Mouse (Mus musculus) left cerebral cortex, postnatal 25 days (tissue): ENCODE measurements at regions not wholly inside any gene's neighbourhood (a gene's known extent, or its start where the extent isn't known, plus 50 kb on each side); places are given as distances from the start of the nearest gene placed in this dataset.

Experiments used
- DNase-seq, 2 experiments: peaks; one replicate each; pipeline ENCODE4 v3.0.0; 2022; ENCODE audit warnings: low spot score in 2 of 2, mixed read lengths in 1 of 2
- intact Hi-C: fragments of 180-260 bp; cut with DNase I; formaldehyde crosslinking; loops from one replicate; pipeline ENCODE4 v1.15.1; 2025

- intact Hi-C loops = loop anchor here (5.0 kb wide), 1 partner anchor 205 kb away; the partner anchor contains the start of gene Frmd6
- no peak for DNase-seq
Observed at GRCm38 (mm10) chr12:70622019-70622418, 169.1 kb downstream of the Tmx1 start.

DNA sequence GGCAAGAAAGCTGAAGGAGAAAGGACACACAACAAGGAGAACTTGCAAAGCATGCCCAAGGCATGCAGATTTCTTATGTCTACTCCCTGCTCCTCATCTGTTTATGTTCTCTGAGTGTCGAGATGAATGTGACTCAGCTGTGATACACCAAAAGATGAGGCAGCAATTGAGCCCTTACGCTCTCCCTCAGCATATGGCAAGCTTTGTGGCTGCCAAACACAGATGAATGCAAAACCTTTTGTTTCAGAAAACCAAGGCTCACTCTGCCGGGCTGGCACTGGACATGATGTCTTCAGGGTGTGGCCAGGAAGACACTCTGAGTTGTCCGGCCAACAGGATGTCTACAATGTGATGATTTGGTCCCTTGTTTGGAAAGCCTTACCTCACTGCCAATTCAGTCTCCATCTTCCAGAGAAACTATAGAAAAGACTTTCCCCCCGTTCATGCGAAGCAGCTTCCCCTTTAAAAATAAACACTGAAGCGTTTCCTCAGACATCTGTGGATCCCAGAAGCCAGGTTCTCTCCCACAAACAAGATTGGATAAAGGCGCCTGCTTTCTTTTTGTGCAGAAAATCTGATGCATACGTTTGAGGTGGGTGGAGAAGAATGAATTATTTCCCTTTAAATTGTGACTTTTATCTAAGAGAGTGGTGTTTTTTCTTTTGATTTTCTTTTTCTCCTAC lies 171.5 kb downstream of the Tmx1 start:
- DNase-seq = peak; percentile 65 to 89
- intact Hi-C loops = loop anchor here (1.0 to 5.0 kb wide), 4 partner anchors 74 to 203 kb away; partner anchors contain the start of gene Frmd6

DNA sequence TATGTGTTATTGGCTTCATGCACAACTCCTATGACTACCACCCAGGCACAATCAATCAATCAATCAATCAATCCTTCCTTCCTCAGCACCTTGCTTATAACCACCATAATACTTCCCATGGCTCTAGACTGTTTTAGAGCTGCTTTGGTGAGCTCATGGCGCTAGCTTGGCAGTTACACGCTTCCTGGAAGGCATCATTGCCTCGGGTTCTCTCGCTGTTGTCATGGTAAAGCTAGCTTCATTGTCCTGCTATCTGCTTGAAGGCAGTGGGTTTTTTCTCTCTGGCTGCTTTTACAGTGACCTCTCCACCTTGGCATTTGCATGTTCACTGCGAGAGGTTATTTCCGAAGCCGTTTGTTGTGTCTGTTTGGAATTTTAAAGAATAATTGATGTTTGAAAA lies 174.7 kb downstream of the Tmx1 start:
- DNase-seq = peak in 1 of 2 experiments; percentile 14
- intact Hi-C loops = loop anchor here (2.0 kb wide), 1 partner anchor 59 kb away; no protein-coding TSS in a partner anchor

DNA sequence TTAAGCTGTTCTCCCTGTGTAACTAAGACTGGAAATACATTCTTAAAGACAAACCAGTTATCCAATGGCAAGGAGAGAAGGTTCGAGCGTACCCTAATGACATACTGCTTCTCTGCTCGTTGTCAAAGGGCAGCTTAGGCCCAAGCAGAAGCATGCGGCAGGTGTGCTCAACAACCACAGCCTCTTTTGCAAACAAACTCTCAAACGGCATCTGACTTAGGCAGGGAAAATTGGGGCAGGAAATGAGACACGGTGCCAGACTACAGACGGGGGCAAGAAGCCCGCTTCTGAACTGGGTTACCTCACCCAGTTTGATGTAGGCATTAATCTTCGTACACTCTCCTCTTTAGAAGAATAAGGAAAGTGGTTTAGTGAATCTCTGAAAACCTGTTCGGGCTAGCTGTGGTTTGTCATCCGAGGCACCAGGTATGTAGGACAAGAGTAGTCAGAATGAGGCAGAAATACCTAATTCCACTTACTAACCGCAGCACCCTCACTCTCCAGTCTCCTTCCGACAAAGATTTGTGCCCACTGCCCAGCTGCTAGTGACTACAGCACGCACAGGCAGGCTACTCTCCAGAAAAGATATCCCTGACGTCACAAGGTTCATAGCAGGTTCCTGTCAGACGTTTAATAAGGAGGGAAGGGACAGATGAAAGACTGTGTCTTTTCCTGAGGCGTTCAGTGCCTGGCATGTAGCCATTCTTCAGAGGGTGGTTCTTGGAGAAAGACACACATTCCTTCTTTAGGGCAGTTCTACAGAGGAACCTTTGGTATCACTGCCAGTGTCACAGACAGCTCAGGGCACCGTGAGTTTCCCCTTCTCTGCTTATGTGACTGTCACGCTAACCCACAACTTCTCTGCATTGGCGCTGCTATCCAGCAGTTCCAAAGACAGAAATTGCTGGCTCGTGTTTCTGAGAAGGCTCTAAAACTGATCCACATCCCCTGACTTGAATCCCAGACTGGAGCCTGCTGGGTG lies 175.8 kb downstream of the Tmx1 start:
- intact Hi-C loops = no loop called here
- peak in 1 of 2 experiments; percentile 43 for DNase-seq

- intact Hi-C loops = no loop called here
Observed at GRCm38 (mm10) chr12:70629371-70629770, 176.5 kb downstream of the Tmx1 start.

DNA sequence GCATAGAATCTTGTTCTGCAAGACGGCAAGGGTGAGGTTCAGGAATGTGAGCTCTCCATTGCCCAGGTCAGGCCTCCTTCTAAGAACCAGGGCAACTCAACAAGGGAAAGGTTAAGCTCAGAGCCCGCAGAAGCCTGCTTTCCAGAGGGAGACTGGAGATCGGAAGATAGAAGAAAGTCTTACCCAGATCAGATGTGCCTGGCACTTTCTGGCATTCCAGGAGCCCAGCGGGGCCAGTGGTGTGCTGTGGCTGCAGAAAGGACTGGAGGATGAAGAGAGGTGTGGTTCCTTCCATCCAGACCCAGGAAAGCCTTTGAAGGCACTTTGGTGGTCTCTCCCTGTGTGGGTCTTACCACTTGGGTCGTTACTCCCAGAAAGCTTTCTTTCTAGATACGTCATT lies 178.4 kb downstream of the Tmx1 start:
- DNase-seq = no peak
- intact Hi-C loops = no loop called here

More at GRCm38 (mm10) chr12:70629371-70629770, 176.5 kb downstream of the Tmx1 start:
- no peak for DNase-seq

- no peak for DNase-seq
- intact Hi-C loops = no loop called here
Observed at GRCm38 (mm10) chr12:70633194-70633593, 180.3 kb downstream of the Tmx1 start.

DNA sequence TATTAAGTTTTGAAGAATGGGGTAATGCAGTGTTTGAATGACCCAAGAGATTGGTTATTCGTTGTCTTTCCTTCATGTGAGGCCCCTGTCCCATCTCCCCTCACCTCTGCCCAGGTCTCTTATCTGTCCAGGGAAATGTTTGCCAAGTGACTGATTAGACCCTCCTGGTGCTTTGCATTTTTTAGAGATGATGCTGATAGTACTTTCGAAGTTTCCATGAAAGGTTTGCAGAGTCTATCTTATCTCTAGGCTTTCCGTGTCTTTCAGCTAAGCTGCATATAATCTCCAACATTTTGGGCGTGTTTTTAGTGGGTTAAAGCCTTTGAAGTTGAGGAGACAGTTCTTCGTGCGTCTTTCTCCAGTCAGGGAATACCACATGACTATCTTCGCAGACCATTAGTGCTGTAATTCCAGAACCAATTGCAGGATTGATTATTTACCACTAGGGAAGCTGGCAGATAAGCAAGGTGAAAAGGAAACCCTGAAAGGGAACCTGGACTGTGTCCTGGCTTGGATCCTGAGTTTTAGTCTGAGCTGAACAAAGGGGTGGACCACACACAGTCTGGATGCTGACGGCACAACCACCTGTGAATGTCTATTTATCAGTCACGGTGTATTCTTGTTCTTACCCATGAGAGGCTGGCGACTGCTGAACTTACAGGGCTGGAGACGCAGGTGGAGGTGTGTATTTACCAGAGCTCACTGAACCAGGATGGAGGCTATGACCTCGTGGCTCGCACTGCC lies 180.9 kb downstream of the Tmx1 start:
- no peak for DNase-seq

GRCm38 (mm10) chr12:70635997-70636396 lies 183.1 kb downstream of the Tmx1 start:
- DNase-seq = peak in 1 of 2 experiments; percentile 11
- intact Hi-C loops = no loop called here

More for the DNA sequence above, 180.9 kb downstream of the Tmx1 start:
- intact Hi-C loops = no loop called here

DNA sequence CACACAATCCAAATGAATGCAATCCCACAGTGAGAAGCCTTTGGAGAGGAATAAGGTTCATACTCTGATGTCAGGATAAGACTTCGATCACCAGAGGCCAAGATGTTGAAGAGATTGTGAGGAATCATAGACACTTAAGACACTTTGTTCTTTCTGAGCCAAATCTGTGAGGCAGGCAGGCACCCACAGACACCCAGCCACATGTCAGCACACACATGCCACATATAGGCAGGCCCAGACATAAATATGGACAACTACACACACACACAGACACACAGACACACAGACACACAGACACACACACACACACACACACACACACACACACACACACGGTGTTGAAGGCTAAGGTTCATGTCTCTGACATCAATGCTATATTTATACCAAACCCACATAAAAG lies 185.1 kb upstream of the Frmd6 start:
- no peak for DNase-seq
- intact Hi-C loops = no loop called here

DNA sequence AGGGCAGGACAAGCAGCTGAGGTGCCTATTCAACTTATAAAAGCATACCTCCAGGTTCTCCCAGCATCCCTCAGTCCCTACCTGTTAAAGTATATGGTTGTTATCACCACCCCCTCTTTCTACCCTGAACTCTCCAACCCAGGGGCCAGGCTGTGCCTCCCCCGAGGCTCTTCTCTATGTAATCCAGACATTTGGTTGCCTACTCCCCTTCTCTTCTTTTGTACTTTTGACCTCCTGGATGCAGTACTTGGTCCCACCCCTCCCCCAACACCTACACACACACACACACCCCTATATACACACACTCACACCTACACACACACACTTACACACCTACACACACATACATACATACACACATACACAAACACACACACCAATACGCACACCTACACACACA lies 180.4 kb upstream of the Frmd6 start:
- intact Hi-C loops = no loop called here
- no peak for DNase-seq

- no peak for DNase-seq
- intact Hi-C loops = no loop called here
Observed at GRCm38 (mm10) chr12:70645407-70645806, 179.9 kb upstream of the Frmd6 start.

DNA sequence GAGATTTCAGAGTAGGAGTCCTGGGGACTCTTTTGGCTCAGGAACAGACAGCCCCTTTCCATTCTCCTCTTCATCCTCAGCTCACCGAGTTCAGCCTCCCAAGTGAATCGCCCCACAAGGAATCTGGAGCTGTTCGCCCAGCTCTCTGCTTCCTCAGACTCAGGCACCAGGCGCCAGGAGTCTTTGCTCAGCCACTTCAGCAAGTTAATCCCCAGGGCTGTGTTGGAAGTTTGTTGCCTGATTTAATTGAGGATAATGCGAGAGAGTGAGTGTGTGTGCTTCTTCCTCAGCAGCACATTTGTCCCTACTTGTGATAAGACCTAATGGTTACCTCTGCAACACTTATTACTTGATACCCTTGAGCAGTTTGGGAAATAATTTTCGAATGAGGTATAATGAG lies 177.8 kb upstream of the Frmd6 start:
- intact Hi-C loops = no loop called here

DNA sequence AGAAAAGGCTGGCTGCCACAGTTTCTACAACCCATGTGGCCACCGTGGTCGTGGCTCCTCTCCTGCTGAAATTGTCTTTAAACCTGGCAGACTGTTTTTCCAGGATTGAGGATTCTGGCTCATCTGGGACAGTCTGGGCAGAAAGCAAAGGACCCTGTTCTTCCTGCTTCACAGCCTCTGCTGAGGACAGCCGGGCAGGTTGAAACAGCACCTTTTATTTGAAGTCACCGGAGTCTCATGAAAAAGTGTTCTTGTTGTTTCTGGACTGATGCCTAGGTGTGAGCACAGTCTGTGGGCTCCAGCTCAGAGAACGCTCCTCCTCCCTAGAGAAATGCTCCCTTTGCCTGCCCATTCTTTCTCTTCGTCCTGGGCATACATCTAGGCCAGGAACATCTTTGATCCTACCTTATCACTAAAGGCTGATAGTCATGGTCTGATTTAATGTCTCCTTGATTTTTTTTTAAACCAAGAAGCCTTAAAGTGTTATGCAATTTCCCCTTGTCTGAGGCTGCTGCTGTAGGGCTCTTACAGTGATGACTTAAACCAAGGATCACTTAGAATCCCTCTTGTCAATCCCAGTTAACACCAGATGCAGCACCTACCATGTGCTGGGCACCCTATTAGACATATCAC lies 177.0 kb upstream of the Frmd6 start:
- DNase-seq = peak in 1 of 2 experiments; percentile 33
- intact Hi-C loops = no loop called here

More for the DNA sequence above, 177.8 kb upstream of the Frmd6 start:
- DNase-seq = no peak

GRCm38 (mm10) chr12:70648812-70649188 lies 176.5 kb upstream of the Frmd6 start:
- DNase-seq = peak in 1 of 2 experiments; percentile 55
- intact Hi-C loops = no loop called here

DNA sequence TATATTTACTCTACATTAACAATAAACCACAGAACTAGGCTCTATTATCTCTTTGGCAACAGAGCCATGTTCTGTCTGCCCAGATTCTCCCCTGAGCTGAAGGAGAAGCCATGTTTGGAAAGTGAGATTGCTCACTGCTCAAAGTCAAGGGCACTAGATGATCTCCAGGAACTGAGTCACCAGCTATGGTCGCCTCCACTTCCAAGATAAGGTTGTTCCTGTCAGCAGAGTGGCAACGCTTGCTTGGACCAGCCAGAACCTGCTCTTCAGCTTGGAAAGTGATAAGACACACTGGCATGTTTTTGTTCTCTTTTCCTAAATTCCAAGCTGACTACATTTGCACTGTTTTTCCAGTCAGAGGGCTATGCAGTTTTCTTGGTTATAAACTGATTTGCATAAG lies 175.6 kb upstream of the Frmd6 start:
- intact Hi-C loops = no loop called here
- DNase-seq = no peak

DNA sequence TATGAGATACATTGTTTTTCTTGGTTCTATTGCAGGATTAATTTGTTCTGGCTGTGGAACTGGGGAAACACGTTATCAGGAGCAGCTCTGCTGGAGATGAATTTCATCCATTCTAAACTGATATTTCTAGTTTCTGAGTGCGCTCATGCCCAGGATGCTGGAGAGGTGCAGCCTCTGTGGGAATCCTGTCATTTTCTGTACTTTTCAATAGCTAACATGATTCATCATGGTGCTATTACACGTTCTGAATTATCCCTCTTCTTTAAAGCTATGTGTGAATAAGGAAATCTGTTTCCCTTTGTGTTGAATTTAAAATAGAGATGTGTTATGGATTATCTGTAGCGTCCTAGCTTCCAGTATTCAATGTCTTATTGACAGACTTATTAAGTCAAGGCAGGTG lies 174.8 kb upstream of the Frmd6 start:
- peak in 1 of 2 experiments; percentile 57 for DNase-seq
- intact Hi-C loops = no loop called here

DNA sequence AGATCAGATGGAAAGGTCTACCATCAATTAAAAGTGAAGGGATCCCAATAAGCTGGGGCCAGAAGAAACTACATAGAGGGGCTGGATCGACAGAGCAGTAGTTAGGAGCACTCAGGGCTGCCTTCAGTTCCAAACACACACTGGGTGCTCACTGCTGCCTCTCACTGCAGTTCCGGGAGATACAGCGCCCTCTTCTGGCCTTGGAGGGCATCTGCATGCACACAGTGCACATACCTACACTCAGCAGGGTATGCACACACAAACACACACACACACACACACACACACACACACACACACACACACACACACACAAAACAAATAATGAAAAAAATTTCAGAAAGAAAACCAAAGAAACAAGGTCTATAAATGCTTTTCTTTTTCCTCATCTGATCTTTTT lies 172.6 kb upstream of the Frmd6 start:
- intact Hi-C loops = no loop called here
- no peak for DNase-seq

DNA sequence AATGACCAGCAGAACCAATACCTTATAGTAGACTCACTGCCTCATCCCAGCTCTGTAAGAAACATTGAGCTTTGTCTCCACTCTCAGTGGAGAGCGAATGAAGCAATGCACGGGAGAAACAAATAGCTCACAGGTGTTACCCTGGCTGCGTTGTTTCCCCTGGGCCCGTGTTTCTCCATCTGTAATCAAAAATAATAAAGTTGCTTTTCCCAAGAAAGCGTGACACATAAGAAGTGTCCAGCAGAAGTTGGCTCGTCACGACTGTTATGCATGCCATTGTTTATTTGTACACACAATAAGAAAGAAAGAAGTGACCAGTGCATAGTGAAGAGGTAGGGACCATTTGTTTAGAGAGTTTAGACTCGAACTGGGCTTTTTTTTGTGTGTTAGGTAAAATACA lies 171.3 kb upstream of the Frmd6 start:
- intact Hi-C loops = no loop called here
- no peak for DNase-seq
